Mouse (Mus musculus) macrophage (primary cell): ENCODE results near the gene Gm21992. TPM values are rescaled to one million over a fixed set of nuclear protein-coding genes. Genes with fewer than 3 reads are reported as not detected.
"Not testable (repeated sequence)": the region's sequence is repeated elsewhere in the genome, so short reads cannot be mapped to it uniquely, and the experiment has no call there.

Source experiments
- H3K27ac ChIP-seq: fragments of 350-480 bp; formaldehyde crosslinking; 2 replicates; pipeline ENCODE4 v1.9.0; 2021
- H3K36me3 ChIP-seq: fragments of 350-480 bp; formaldehyde crosslinking; 2 replicates; pipeline ENCODE4 v1.9.0; 2021; ENCODE audit errors: inconsistent target
- H3K4me3 ChIP-seq: fragments of 350-480 bp; formaldehyde crosslinking; 2 replicates; pipeline ENCODE4 v1.9.0; 2021; ENCODE audit errors: inconsistent target
- H3K79me2 ChIP-seq: fragments of 350-480 bp; formaldehyde crosslinking; 2 replicates; pipeline ENCODE4 v1.9.0; 2021; ENCODE audit errors: inconsistent target
- WGBS: methylation state at CpG from one replicate; pipeline ENCODE4 v1.1.7; 2026; ENCODE audit warnings: inconsistent platforms; ENCODE audit not compliant: missing documents; 5-methylcytosine and 5-hydroxymethylcytosine counted together
- polyA plus RNA-seq: library from polyadenylated mRNA; stranded (reverse); fragments of 250-400 nt; gene quantifications from 3 replicates; pipeline ENCODE4 v1.2.4, GENCODE M21; 2018; ENCODE audit warnings: inconsistent platforms

Gene Gm21992
- polyA plus RNA-seq, 1 experiment from 2014 or later, result 1.3 TPM

GRCm38 (mm10) chr19:4836096-4836495, 24.7 kb upstream of the Gm21992 start:
- no peak overlapping the region for H3K4me3 ChIP-seq
- 76% methylated on average over 2 of the region's 2 CpGs for WGBS
- no peak overlapping the region for H3K27ac ChIP-seq
- H3K36me3 ChIP-seq, result peaks cover 7% of the 10 kb centered on the region
- peaks cover 7% of the 10 kb centered on the region; the same call in 1 of the 2 replicates for H3K79me2 ChIP-seq

GRCm38 (mm10) chr19:4833977-4834376, 22.6 kb upstream of the Gm21992 start:
- H3K4me3 ChIP-seq, result no peak overlapping the region
- no peak overlapping the region for H3K27ac ChIP-seq
- H3K79me2 ChIP-seq, result peaks cover 7% of the 10 kb centered on the region; the same call in 1 of the 2 replicates
- WGBS, result 95% methylated on average over 8 of the region's 8 CpGs
- H3K36me3 ChIP-seq, result peaks cover 7% of the 10 kb centered on the region

GRCm38 (mm10) chr19:4829156-4829555, 17.7 kb upstream of the Gm21992 start:
- Histone ChIP-seq H3K79me2 (no peaks in the 10 kb centered on the region), H3K36me3 (peaks cover 23% of the 10 kb centered on the region), H3K4me3 (no peak overlapping the region), H3K27ac (no peak overlapping the region)
- WGBS, result 96% methylated on average over 7 of the region's 7 CpGs

GRCm38 (mm10) chr19:4828444-4829114, 17.2 kb upstream of the Gm21992 start:
- WGBS, result 88% methylated on average over 16 of the region's 16 CpGs
- Histone ChIP-seq H3K79me2 (no peaks in the 10 kb centered on the region), H3K36me3 (peaks cover 23% of the 10 kb centered on the region), H3K27ac (no peak overlapping the region), H3K4me3 (no peak overlapping the region)

GRCm38 (mm10) chr19:4820678-4821303, 9.4 kb upstream of the Gm21992 start:
- WGBS, result 88% methylated on average over 5 of the region's 5 CpGs
- Histone ChIP-seq H3K27ac (no peak overlapping the region), H3K79me2 (no peaks in the 10 kb centered on the region), H3K4me3 (no peak overlapping the region), H3K36me3 (peaks cover 13% of the 10 kb centered on the region; the same call in 1 of the 2 replicates)

- H3K36me3 ChIP-seq, result no peaks in the 10 kb centered on the region
- WGBS, result 100% methylated on average over 1 of the region's 1 CpGs
- no peak overlapping the region for H3K27ac ChIP-seq
- H3K4me3 ChIP-seq, result no peak overlapping the region
- no peaks in the 10 kb centered on the region for H3K79me2 ChIP-seq
These were observed 5.9 kb upstream of the Gm21992 start for GRCm38 (mm10) chr19:4817182-4817835.

GRCm38 (mm10) chr19:4813015-4813414, 1.6 kb upstream of the Gm21992 start:
- Histone ChIP-seq H3K27ac (no peak overlapping the region), H3K4me3 (no peak overlapping the region), H3K36me3 (no peaks in the 10 kb centered on the region), H3K79me2 (peaks cover 30% of the 10 kb centered on the region)
- 93% methylated on average over 5 of the region's 6 CpGs for WGBS

GRCm38 (mm10) chr19:4812334-4812949, 1.0 kb upstream of the Gm21992 start:
- peak overlapping the region; percentile 95 for H3K4me3 ChIP-seq
- peak overlapping the region; percentile 70 for H3K27ac ChIP-seq
- peaks cover 36% of the 10 kb centered on the region for H3K79me2 ChIP-seq
- WGBS, result 73% methylated on average over 8 of the region's 8 CpGs
- H3K36me3 ChIP-seq, result not testable (repeated sequence)

GRCm38 (mm10) chr19:4811909-4812242, 464 bp upstream of the Gm21992 start:
- 1% methylated on average over 12 of the region's 12 CpGs for WGBS
- Histone ChIP-seq H3K4me3 (peak overlapping the region; percentile 95), H3K27ac (peak overlapping the region; percentile 70), H3K36me3 (no peaks in the 10 kb centered on the region), H3K79me2 (peaks cover 41% of the 10 kb centered on the region)

- Histone ChIP-seq H3K27ac (peak overlapping the region; percentile 75), H3K79me2 (peaks cover 53% of the 10 kb centered on the region), H3K36me3 (no peaks in the 10 kb centered on the region), H3K4me3 (peak overlapping the region; percentile 95)
- WGBS, result 1% methylated on average over 17 of the region's 17 CpGs
These were observed 708 bp downstream of the Gm21992 start for GRCm38 (mm10) chr19:4810746-4811062.

- Histone ChIP-seq H3K27ac (peak overlapping the region; percentile 75), H3K79me2 (peaks cover 57% of the 10 kb centered on the region)
- under 1% methylated on average over 14 of the region's 14 CpGs for WGBS
These were observed 1.1 kb downstream of the Gm21992 start for GRCm38 (mm10) chr19:4810309-4810708.

GRCm38 (mm10) chr19:4803283-4803682, 8.1 kb downstream of the Gm21992 start:
- 91% methylated on average over 10 of the region's 10 CpGs for WGBS
- H3K36me3 ChIP-seq, result peaks cover 44% of the 10 kb centered on the region
- H3K79me2 ChIP-seq, result peaks cover 100% of the 10 kb centered on the region
- H3K27ac ChIP-seq, result no peak overlapping the region
- H3K4me3 ChIP-seq, result no peak overlapping the region

More at GRCm38 (mm10) chr19:4810309-4810708, 1.1 kb downstream of the Gm21992 start:
- Histone ChIP-seq H3K4me3 (peak overlapping the region; percentile 95), H3K36me3 (no peaks in the 10 kb centered on the region)

- Histone ChIP-seq H3K79me2 (peaks cover 100% of the 10 kb centered on the region), H3K36me3 (peaks cover 44% of the 10 kb centered on the region), H3K4me3 (no peak overlapping the region), H3K27ac (no peak overlapping the region)
- WGBS, result 95% methylated on average over 7 of the region's 7 CpGs
These were observed 8.7 kb downstream of the Gm21992 start for GRCm38 (mm10) chr19:4802691-4803091.

GRCm38 (mm10) chr19:4799083-4799482, 12.3 kb downstream of the Gm21992 start:
- Histone ChIP-seq H3K36me3 (peaks cover 44% of the 10 kb centered on the region), H3K27ac (no peak overlapping the region), H3K4me3 (no peak overlapping the region), H3K79me2 (peaks cover 100% of the 10 kb centered on the region)
- WGBS, result 94% methylated on average over 5 of the region's 5 CpGs

- Histone ChIP-seq H3K79me2 (peaks cover 95% of the 10 kb centered on the region), H3K4me3 (no peak overlapping the region), H3K36me3 (peaks cover 33% of the 10 kb centered on the region), H3K27ac (no peak overlapping the region)
- WGBS, result 100% methylated on average over 2 of the region's 2 CpGs
These were observed 13.6 kb downstream of the Gm21992 start for GRCm38 (mm10) chr19:4797846-4798245.
